Mouse (Mus musculus): Measurements from ENCODE around the gene Btbd11.

Btbd11 gene

GRCm38 (mm10) chr10:85578571-85579465 lies 192.2 kb downstream of the Btbd11 start:
- TF ChIP-seq NANOG (IDR thresholded peaks at IDR 0.05; ENCODE audit: borderline replicate concordance, low read length) = no peak
- no peak for TF ChIP-seq CTCF (conservative IDR thresholded peaks at IDR 0.05; ENCODE audit: low read length)
- no peak for TF ChIP-seq POU5F1 (IDR thresholded peaks at IDR 0.05; ENCODE audit: borderline replicate concordance, low read length)
- Histone ChIP-seq H3K36me3 (ENCODE audit: insufficient read depth, low read length) (no peaks in the 10 kb centered on the region), H3K27me3 (ENCODE audit: insufficient read depth, low read length) (no peaks in the 10 kb centered on the region), H3K4me3 (replicated peaks; ENCODE audit: low read length) (no peak overlapping the region), H3K9me3 (ENCODE audit: low read length) (peaks cover 5% of the 10 kb centered on the region; the same call in 1 of the 2 replicates), H3K4me1 (replicated peaks; ENCODE audit: low read depth, low read length) (peaks cover 35% of the 10 kb centered on the region)

- H3K4me1 ChIP-seq (replicated peaks; ENCODE audit: low read depth, low read length) = peaks cover 25% of the 10 kb centered on the region
- no peaks in the 10 kb centered on the region for H3K36me3 ChIP-seq (ENCODE audit: insufficient read depth, low read length)
- H3K4me3 ChIP-seq (replicated peaks; ENCODE audit: low read length) = no peak overlapping the region
- H3K9me3 ChIP-seq (ENCODE audit: low read length) = no peaks in the 10 kb centered on the region
- TF ChIP-seq POU5F1 (IDR thresholded peaks at IDR 0.05; ENCODE audit: borderline replicate concordance, low read length) = no peak
- no peak for TF ChIP-seq NANOG (IDR thresholded peaks at IDR 0.05; ENCODE audit: borderline replicate concordance, low read length)
- TF ChIP-seq CTCF (conservative IDR thresholded peaks at IDR 0.05; ENCODE audit: low read length) = no peak
- no peaks in the 10 kb centered on the region for H3K27me3 ChIP-seq (ENCODE audit: insufficient read depth, low read length)
Measured at GRCm38 (mm10) chr10:85587758-85588157, 201.1 kb downstream of the Btbd11 start.

GRCm38 (mm10) chr10:85590043-85590442 lies 203.4 kb downstream of the Btbd11 start:
- Histone ChIP-seq H3K36me3 (ENCODE audit: insufficient read depth, low read length) (no peaks in the 10 kb centered on the region), H3K27me3 (ENCODE audit: insufficient read depth, low read length) (no peaks in the 10 kb centered on the region), H3K4me1 (replicated peaks; ENCODE audit: low read depth, low read length) (peaks cover 19% of the 10 kb centered on the region), H3K4me3 (replicated peaks; ENCODE audit: low read length) (no peak overlapping the region), H3K9me3 (ENCODE audit: low read length) (no peaks in the 10 kb centered on the region)
- TF ChIP-seq CTCF (conservative IDR thresholded peaks at IDR 0.05; ENCODE audit: low read length) = no peak
- no peak for TF ChIP-seq NANOG (IDR thresholded peaks at IDR 0.05; ENCODE audit: borderline replicate concordance, low read length)
- TF ChIP-seq POU5F1 (IDR thresholded peaks at IDR 0.05; ENCODE audit: borderline replicate concordance, low read length) = no peak

- H3K27me3 ChIP-seq (ENCODE audit: insufficient read depth, low read length) = no peaks in the 10 kb centered on the region; the same call in 1 of the 2 replicates
- TF ChIP-seq POU5F1 (IDR thresholded peaks at IDR 0.05; ENCODE audit: borderline replicate concordance, low read length) (no peak), NANOG (IDR thresholded peaks at IDR 0.05; ENCODE audit: borderline replicate concordance, low read length) (no peak), CTCF (conservative IDR thresholded peaks at IDR 0.05; ENCODE audit: low read length) (no peak)
- no peaks in the 10 kb centered on the region for H3K9me3 ChIP-seq (ENCODE audit: low read length)
- peak overlapping the region; percentile 41; the same call in 1 of the 2 replicates for H3K4me3 ChIP-seq (replicated peaks; ENCODE audit: low read length)
- H3K36me3 ChIP-seq (ENCODE audit: insufficient read depth, low read length) = no peaks in the 10 kb centered on the region
- H3K4me1 ChIP-seq (replicated peaks; ENCODE audit: low read depth, low read length) = peaks cover 23% of the 10 kb centered on the region
Measured at GRCm38 (mm10) chr10:85591296-85591695, 204.7 kb downstream of the Btbd11 start.

- Histone ChIP-seq H3K27me3 (ENCODE audit: insufficient read depth, low read length) (peaks cover 1% of the 10 kb centered on the region), H3K4me3 (replicated peaks; ENCODE audit: low read length) (peak overlapping the region; percentile 41; the same call in 1 of the 2 replicates), H3K4me1 (replicated peaks; ENCODE audit: low read depth, low read length) (peaks cover 27% of the 10 kb centered on the region), H3K9me3 (ENCODE audit: low read length) (no peaks in the 10 kb centered on the region), H3K36me3 (ENCODE audit: insufficient read depth, low read length) (no peaks in the 10 kb centered on the region)
- TF ChIP-seq NANOG (IDR thresholded peaks at IDR 0.05; ENCODE audit: borderline replicate concordance, low read length) = no peak
Measured at GRCm38 (mm10) chr10:85591986-85592385, 205.4 kb downstream of the Btbd11 start.

- no peaks in the 10 kb centered on the region for H3K9me3 ChIP-seq (ENCODE audit: low read length)
- H3K27me3 ChIP-seq (ENCODE audit: insufficient read depth, low read length) = peaks cover 31% of the 10 kb centered on the region
- no peaks in the 10 kb centered on the region for H3K36me3 ChIP-seq (ENCODE audit: insufficient read depth, low read length)
- H3K4me3 ChIP-seq (replicated peaks; ENCODE audit: low read length) = no peak overlapping the region
- TF ChIP-seq CTCF (conservative IDR thresholded peaks at IDR 0.05; ENCODE audit: low read length) (no peak), POU5F1 (IDR thresholded peaks at IDR 0.05; ENCODE audit: borderline replicate concordance, low read length) (no peak), NANOG (IDR thresholded peaks at IDR 0.05; ENCODE audit: borderline replicate concordance, low read length) (no peak)
- peaks cover 40% of the 10 kb centered on the region for H3K4me1 ChIP-seq (replicated peaks; ENCODE audit: low read depth, low read length)
Measured at GRCm38 (mm10) chr10:85596301-85596700, 209.7 kb downstream of the Btbd11 start.

GRCm38 (mm10) chr10:85598093-85598599 lies 211.5 kb downstream of the Btbd11 start:
- no peaks in the 10 kb centered on the region for H3K9me3 ChIP-seq (ENCODE audit: low read length)
- H3K27me3 ChIP-seq (ENCODE audit: insufficient read depth, low read length) = peaks cover 31% of the 10 kb centered on the region
- H3K4me3 ChIP-seq (replicated peaks; ENCODE audit: low read length) = peak overlapping the region; percentile 72
- no peak for TF ChIP-seq POU5F1 (IDR thresholded peaks at IDR 0.05; ENCODE audit: borderline replicate concordance, low read length)
- no peak for TF ChIP-seq NANOG (IDR thresholded peaks at IDR 0.05; ENCODE audit: borderline replicate concordance, low read length)
- no peak for TF ChIP-seq CTCF (conservative IDR thresholded peaks at IDR 0.05; ENCODE audit: low read length)
- H3K4me1 ChIP-seq (replicated peaks; ENCODE audit: low read depth, low read length) = peaks cover 28% of the 10 kb centered on the region
- H3K36me3 ChIP-seq (ENCODE audit: insufficient read depth, low read length) = no peaks in the 10 kb centered on the region

GRCm38 (mm10) chr10:85598603-85599542 lies 212.3 kb downstream of the Btbd11 start:
- H3K27me3 ChIP-seq (ENCODE audit: insufficient read depth, low read length) = peaks cover 31% of the 10 kb centered on the region
- TF ChIP-seq POU5F1 (IDR thresholded peaks at IDR 0.05; ENCODE audit: borderline replicate concordance, low read length) (no peak), CTCF (conservative IDR thresholded peaks at IDR 0.05; ENCODE audit: low read length) (no peak), NANOG (IDR thresholded peaks at IDR 0.05; ENCODE audit: borderline replicate concordance, low read length) (no peak)
- H3K36me3 ChIP-seq (ENCODE audit: insufficient read depth, low read length) = no peaks in the 10 kb centered on the region
- H3K4me1 ChIP-seq (replicated peaks; ENCODE audit: low read depth, low read length) = peaks cover 28% of the 10 kb centered on the region
- H3K4me3 ChIP-seq (replicated peaks; ENCODE audit: low read length) = peak overlapping the region; percentile 72
- no peaks in the 10 kb centered on the region for H3K9me3 ChIP-seq (ENCODE audit: low read length)

Data from E14TG2a.4 (cell line).